Mouse (Mus musculus): ENCODE measurements at regions not wholly inside any gene's neighbourhood (a gene's known extent, or its start where the extent isn't known, plus 50 kb on each side); places are given as distances from the start of the nearest gene placed in this dataset.
A peak's percentile ranks its signal among the peaks of the same experiment; 100 is the strongest.

DNA sequence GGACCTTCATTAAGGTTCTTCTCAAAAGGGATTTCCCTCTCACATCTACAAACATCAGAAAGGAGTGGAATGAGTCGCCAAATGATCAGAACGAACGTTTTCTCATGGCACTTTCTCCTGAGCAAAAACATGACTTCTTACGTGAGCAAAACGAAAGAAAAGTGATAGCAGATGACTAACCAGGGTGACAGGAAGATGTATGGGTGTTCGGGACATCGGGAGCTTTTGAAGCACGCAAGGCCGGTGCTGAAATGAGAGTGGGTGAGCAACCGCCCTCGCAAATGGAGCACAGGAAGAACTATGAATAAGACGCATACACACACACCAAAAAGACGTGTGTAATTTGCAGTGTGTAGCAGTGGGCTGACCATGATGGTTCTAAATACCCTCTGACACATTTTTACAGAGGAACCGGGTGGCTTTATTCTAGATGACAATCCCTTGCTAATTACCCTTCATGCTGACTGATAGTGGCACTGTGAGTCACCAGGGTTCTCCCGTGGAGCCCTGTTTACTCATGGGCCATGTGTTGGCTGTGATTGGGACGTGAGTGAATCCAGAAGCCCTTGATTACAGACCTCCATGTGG is 408.2 kb upstream of the Jarid2 start:
- Histone ChIP-seq H3K4me3 (no peak overlapping the region), H3K27ac (no peak overlapping the region)
- intact Hi-C loops (cut with DNase I): no loop called here
- DNase-seq: no peak
- TF ChIP-seq CTCF (IDR thresholded peaks at IDR 0.05): no peak

DNA sequence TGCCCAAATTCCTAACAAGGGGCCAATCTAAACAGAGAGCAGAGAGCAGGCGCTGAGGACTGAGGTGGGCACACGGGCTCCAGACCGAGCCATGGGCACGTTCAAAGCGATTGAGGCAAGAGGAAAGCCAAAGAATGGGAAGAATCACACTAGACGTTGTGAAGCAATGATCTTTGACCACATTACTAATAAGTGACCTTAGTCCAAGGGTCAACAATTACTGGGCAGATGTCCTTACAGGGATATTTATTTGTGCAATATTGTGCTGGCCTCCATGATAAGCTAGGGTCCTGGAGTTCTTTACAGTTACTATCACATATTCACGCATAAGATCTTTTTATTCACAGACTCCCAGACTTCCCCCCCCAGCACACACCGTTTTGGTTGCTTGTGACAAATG is 400.9 kb upstream of the Jarid2 start:
- intact Hi-C loops (cut with DNase I): no loop called here
- no peak for TF ChIP-seq CTCF (IDR thresholded peaks at IDR 0.05)
- no peak for DNase-seq
- Histone ChIP-seq H3K4me3 (no peak overlapping the region), H3K27ac (no peak overlapping the region)

DNA sequence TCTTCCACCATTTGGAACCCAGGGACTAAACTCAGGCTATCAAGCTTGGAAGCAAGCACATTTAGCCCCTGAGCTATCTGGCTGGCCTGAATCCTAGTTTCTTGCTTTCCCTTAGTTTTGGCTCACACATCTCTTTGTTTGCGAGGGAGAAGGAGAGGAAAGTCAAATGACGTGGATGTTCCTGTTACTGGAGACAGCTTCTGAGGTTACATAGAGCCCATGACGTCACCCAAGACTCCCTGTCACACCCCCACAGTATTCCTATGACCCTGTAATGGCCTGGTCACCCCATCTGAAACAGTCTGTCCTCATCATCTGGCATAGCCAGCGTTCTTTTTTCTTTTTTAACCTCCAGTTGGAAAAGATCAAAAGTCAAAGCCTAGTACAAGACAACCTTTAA is 400.1 kb upstream of the Jarid2 start:
- intact Hi-C loops (cut with DNase I): no loop called here
- no peak overlapping the region for H3K4me3 ChIP-seq
- DNase-seq: no peak
- H3K27ac ChIP-seq: peak overlapping the region; percentile 48
- TF ChIP-seq CTCF (IDR thresholded peaks at IDR 0.05): no peak

DNA sequence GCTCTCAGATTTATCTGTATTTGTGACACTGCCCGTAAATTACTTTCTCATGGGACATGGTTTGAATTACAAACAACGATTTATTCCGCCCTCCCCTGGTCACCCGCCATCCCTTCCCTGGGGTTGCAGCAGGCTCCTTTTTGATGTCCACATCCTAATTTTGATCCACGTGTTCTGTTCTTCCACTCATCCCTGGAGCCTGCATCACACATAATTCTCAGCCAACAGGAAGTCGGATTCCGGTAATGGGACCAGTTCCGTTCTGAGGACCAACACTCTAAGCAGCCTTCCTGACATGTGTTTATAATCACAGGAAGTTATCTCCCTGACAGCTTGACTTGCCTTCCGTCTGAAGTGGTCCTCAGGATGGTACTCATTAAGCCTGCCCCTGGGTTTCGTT is 399.6 kb upstream of the Jarid2 start:
- peak overlapping the region; percentile 48 for H3K27ac ChIP-seq
- H3K4me3 ChIP-seq: no peak overlapping the region
- no peak for TF ChIP-seq CTCF (IDR thresholded peaks at IDR 0.05)
- DNase-seq: no peak
- intact Hi-C loops (cut with DNase I): no loop called here

DNA sequence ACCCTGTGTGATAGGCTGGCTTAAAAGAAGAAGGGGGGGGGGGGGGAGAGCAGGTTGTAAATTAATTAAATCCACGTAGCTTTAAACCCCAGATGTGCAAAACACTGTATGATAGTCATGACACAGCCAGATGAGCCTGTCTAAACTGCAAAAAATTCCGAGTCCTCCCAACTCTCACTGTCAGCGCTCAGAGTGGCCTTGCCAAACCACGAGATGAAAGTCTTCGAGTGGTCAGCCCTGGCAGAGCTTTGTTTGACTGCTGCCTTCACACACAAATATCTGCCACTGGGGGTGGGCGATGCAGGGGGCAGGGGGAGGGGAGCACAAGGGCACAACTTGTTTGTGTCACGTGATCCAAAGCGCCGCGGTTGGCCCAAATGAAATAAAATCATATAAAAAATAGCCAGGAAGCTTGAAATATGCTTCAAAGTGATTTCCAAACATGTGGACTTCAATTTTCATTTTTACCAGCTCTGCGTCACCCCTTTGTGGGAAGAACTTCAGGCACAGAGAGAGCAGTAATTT is 396.5 kb upstream of the Jarid2 start:
- TF ChIP-seq CTCF (IDR thresholded peaks at IDR 0.05): no peak

DNA sequence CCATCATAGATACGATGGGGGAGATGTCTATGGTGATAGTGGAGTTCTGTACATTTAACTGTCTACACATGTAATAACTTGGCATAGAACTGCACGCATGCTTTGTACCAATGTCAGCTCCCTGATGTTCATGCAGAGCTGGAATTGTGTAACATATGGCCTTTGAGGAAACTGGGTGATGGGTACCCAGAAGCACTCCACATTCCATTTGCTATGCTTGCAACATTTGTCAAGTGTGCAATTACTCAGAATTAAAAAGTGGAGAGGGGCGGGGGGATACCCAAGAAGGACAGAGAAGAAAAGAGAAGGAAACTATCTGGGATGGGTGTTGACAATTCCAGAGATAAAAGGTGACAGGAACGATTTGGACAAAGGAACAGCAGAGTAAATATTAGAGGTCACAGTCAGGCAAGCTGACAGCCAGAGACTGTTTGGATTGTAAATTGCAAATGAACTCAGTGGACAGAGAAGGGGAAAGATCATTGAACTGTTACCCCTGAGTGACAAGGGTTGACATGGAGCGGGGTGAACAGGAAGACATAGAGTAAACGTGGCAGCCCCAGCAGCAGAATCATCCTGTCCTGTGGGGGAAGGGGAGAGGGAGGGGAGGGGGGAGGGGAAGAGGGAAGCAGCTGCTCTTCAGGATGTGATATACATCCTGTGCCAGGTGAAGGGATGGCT is 390.1 kb upstream of the Jarid2 start:
- H3K27ac ChIP-seq: no peak overlapping the region
- TF ChIP-seq CTCF (IDR thresholded peaks at IDR 0.05): no peak
- no peak for DNase-seq
- intact Hi-C loops (cut with DNase I): no loop called here
- H3K4me3 ChIP-seq: no peak overlapping the region

More for the DNA sequence above, 396.5 kb upstream of the Jarid2 start:
- no peak for DNase-seq
- Histone ChIP-seq H3K27ac (peak overlapping the region; percentile 59), H3K4me3 (peak overlapping the region; percentile 52)
- intact Hi-C loops (cut with DNase I): no loop called here

DNA sequence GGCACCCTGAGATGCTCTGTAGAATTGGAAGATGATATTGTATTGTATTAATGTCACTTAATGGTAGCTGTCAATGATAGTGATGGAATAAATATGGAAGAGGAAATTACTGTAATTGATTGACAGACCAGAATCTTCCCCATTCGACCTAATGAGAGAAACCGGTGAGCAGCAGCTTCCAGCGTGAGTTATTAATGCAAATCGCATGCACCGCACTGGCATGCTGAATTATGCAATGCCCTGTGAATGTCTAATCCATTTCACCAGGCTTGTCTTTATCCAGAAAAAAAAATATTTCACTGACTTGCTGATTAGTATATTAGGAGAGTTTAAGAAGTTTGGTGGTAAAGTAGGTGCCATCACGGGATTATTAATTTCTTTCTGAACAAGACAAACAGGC is 384.2 kb upstream of the Jarid2 start:
- intact Hi-C loops (cut with DNase I): no loop called here
- no peak for TF ChIP-seq CTCF (IDR thresholded peaks at IDR 0.05)

DNA sequence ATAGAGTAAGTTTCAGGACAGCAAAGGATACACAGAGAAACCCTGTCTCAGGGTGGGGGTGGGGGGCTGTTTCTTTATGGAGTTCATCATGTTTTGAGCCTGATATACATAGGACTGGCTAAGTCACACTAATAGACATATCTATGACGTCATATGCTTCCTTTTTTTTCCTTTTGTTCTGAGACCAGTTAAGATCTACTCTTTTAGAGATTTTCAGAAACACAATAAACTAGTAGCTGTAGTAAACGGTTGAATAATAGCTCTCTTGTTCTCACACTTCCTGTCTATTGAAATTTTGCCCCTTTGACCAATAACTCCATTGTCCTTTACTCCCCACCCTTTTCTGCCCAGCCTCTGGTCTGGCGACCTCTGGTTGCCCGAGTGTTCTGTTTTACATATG is 382.6 kb upstream of the Jarid2 start:
- H3K4me3 ChIP-seq: no peak overlapping the region
- no peak overlapping the region for H3K27ac ChIP-seq
- DNase-seq: no peak
- intact Hi-C loops (cut with DNase I): no loop called here
- no peak for TF ChIP-seq CTCF (IDR thresholded peaks at IDR 0.05)

More for the DNA sequence above, 384.2 kb upstream of the Jarid2 start:
- no peak overlapping the region for H3K4me3 ChIP-seq
- no peak overlapping the region for H3K27ac ChIP-seq
- no peak for DNase-seq

DNA sequence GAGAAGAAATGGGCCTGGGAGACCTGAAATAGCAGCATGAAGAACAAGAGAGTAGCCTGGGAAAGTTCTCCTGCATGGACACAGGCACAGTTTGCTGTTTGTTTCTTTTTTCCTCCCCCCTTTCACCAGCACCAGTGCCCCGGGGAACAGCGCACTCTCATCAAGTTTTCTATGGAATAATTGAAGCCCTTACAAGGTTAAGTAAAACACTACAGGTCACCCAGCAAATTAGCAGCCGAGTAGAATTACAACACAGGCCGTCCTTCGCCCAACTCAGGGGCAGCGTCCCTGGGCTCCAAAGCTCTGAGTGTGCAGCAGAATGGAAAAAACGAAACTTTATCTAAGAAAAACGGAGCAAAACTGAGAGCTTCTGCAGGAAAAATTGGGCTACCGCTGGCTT is 381.6 kb upstream of the Jarid2 start:
- H3K4me3 ChIP-seq: no peak overlapping the region
- no peak for TF ChIP-seq CTCF (IDR thresholded peaks at IDR 0.05)
- H3K27ac ChIP-seq: no peak overlapping the region
- no peak for DNase-seq
- intact Hi-C loops (cut with DNase I): no loop called here

DNA sequence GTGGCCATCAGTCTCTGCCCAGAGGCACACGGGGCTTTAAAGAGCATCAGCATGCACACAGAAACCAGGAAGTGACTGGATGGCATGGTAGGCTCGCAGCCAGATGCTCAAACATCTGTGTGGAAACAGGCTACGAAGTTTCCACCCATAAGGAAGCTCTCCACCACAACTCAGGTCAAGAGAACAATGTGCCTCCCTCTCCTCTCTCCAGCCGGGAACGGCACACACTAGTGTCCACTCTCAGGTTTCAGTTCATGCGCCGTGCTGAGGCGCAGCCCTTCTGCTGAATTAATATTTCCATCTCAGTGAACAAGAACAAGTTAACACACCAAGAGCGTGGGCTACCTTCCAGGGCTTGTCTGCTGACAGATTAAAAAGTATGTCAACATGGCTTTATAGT is 375.4 kb upstream of the Jarid2 start:
- TF ChIP-seq CTCF (IDR thresholded peaks at IDR 0.05): no peak
- Histone ChIP-seq H3K4me3 (peak overlapping the region; percentile 60), H3K27ac (peak overlapping the region; percentile 69)
- peak; percentile 55 for DNase-seq
- intact Hi-C loops (cut with DNase I): no loop called here

DNA sequence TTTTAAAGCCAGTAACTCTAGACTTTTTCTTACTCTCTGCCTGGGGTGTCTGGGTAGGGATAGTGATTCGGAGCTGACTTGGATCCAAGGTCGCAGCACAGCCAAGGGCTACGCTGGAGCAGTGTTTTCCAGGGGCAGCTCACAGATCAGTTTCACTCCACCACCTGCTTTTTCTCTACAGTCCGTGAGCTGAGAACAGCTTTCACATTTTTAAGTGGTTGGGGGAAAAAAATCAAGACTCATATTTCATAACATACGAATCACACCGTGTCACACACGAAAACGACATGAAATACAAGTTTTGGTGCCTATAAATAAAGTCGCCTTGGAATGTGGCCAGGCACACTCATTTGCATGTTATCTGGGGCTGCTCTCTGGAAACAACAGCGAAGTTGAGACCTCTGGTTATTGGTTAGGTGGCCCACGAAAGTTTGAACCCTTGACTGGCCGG is 373.5 kb upstream of the Jarid2 start:
- peak; percentile 79 for DNase-seq
- TF ChIP-seq CTCF (IDR thresholded peaks at IDR 0.05): no peak
- Histone ChIP-seq H3K4me3 (peak overlapping the region; percentile 57), H3K27ac (peak overlapping the region; percentile 83)
- intact Hi-C loops (cut with DNase I): no loop called here

DNA sequence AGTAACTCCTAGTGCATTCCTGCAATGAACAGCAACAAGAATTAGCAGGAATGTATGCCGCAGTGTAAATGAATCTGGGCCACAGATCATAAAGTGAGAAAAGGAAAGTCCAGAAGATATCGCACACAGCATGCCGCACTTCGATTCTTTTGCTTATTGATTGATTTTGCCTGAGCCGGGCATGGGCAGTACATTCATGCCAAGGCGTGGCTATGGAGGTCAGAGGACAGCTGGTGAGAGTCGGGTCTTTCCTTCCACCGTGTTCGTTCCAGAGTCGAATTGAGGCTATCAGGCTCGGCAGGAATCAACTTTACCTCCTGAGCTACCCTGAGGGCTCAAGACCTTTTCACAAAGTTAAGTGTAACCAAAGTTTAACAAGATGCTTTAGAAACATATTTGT is 372.3 kb upstream of the Jarid2 start:
- DNase-seq: no peak
- no peak for TF ChIP-seq CTCF (IDR thresholded peaks at IDR 0.05)
- intact Hi-C loops (cut with DNase I): no loop called here
- H3K27ac ChIP-seq: no peak overlapping the region
- no peak overlapping the region for H3K4me3 ChIP-seq

DNA sequence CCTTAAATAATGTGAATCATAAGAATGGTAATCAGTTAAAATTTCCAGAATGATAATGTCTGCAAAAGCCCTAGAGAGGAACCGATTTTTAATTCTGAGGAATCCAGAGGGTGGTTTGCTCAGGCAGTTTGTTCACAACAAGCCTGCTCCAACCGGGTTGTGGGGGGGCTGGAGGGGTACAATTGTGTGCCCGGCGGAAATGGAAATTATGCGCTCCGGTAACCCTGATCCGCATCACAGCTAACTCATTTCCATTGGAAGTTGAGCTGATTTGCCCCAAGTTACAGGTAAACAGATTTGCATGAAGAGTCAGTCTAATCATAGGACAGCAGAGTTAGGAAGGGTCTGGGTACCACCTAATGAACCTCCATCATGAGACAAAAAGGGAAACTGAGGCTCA is 369.9 kb upstream of the Jarid2 start:
- no peak overlapping the region for H3K27ac ChIP-seq
- no peak overlapping the region for H3K4me3 ChIP-seq
- intact Hi-C loops (cut with DNase I): no loop called here
- DNase-seq: no peak
- TF ChIP-seq CTCF (IDR thresholded peaks at IDR 0.05): no peak

DNA sequence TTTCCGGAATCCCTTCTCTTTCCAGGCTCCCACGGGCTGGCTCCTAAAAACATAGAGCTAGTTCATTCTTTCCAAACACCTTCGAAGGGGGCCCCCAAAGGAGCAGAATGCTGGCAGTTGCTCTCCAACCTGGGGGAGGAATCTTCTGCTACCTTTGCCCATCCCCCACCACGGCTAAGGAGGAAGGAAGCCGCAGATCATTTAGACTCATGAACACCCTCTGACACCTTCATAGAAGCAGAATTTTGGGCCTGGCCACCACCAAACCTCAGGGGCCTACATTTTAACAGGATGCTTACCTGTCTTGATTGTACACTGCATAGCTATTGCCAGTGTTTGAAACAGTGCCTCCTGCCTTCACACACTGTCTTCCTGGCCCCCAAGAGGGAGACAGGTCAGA is 369.3 kb upstream of the Jarid2 start:
- TF ChIP-seq CTCF (IDR thresholded peaks at IDR 0.05): no peak
- Histone ChIP-seq H3K27ac (no peak overlapping the region), H3K4me3 (no peak overlapping the region)
- DNase-seq: no peak
- intact Hi-C loops (cut with DNase I): no loop called here
